Mouse (Mus musculus) spleen, adult 2 months (tissue): ENCODE measurements around the gene D8Ertd738e. TPM values are rescaled to one million over a fixed set of nuclear protein-coding genes. Genes with fewer than 3 reads are reported as not detected.

Experiments used
- DNase-seq, 2 experiments: peaks; one replicate each; pipeline versions ENCODE4 v3.0.0 to v3.0.0-alpha.2; 2012 to 2021; ENCODE audit warnings: low spot score in 2 of 2, low read depth in 1 of 2
- H3K27ac ChIP-seq: fragments of 200-500 bp; 2 replicates; pipeline ENCODE4 v1.5.1; 2012; ENCODE audit warnings: low read length, inconsistent platforms; ENCODE audit not compliant: insufficient read depth
- H3K27me3 ChIP-seq: fragments of 200-500 bp; 2 replicates; pipeline ENCODE4 v1.6.1; 2012; ENCODE audit warnings: mild to moderate bottlenecking, moderate library complexity, low read length, inconsistent platforms; ENCODE audit not compliant: control insufficient read depth, insufficient read depth
- H3K36me3 ChIP-seq: fragments of 200-500 bp; 2 replicates; pipeline ENCODE4 v1.6.1; 2012; ENCODE audit warnings: mild to moderate bottlenecking, low read length, inconsistent platforms; ENCODE audit not compliant: control insufficient read depth, insufficient read depth
- H3K4me1 ChIP-seq: fragments of 200-500 bp; 2 replicates; pipeline ENCODE4 v1.6.1; 2011; ENCODE audit warnings: inconsistent platforms; ENCODE audit not compliant: control insufficient read depth, insufficient read depth, insufficient read length
- H3K4me3 ChIP-seq: fragments of 200-500 bp; 2 replicates; pipeline ENCODE4 v1.5.1; 2011; ENCODE audit warnings: mild to moderate bottlenecking, inconsistent platforms; ENCODE audit not compliant: insufficient read depth, insufficient read length; ENCODE audit errors: extremely low read depth
- CTCF ChIP-seq: fragments of 200-500 bp; IDR thresholded peaks from 2 replicates; pipeline ENCODE4 v1.5.1; 2011; ENCODE audit warnings: mild to moderate bottlenecking, inconsistent platforms; ENCODE audit not compliant: insufficient read depth, insufficient read length, insufficient replicate concordance; ENCODE audit errors: extremely low read depth
- POLR2A ChIP-seq: fragments of 200-500 bp; IDR thresholded peaks from 2 replicates; pipeline ENCODE4 v1.6.1; 2011; ENCODE audit warnings: low read depth, low read length, inconsistent platforms
- WGBS: fragments of 180-500 bp; shearing (Covaris S2); methylation state at CpG from one replicate; pipeline ENCODE4 v1.1.7; 2018; 5-methylcytosine and 5-hydroxymethylcytosine counted together
- polyA plus RNA-seq: library from polyadenylated mRNA; depleted of rRNA; stranded (reverse); fragments of >200 nt; gene quantifications from 2 replicates; pipeline ENCODE4 v1.2.3, GENCODE M21; 2012

Gene D8Ertd738e
- polyA plus RNA-seq, 1 experiment: 68.3 TPM

DNA sequence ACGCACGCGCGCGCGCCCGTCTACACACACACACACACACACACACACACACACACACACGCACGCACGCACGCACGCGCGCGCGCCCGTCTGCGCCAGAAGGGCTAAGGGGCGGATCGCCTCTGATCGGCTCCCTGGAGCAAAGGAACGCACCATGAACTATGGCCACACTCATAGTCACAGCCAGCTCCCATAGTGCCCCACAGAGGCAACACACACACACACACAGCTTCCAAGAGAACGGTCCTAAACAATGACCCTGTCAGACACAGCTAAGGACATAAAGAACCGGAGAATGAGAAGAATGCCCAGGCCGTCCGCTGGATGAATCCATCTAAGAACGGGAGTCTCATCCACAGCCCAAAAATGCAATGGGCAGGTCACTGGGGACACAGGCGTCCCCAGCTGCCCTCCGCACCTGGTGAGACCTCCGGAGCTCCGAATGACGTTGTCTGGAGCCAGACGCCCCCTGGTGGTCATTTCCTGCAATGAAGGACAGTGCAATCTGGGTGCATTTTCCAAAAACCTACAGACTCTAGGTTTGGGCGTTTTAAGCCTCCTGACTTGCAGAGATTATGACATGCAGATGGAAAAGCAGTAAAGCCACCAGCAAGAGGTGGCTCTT, 39.2 kb downstream of the D8Ertd738e start:
- H3K27me3 ChIP-seq: no peaks in the 10 kb centered on the region
- no peak overlapping the region for H3K27ac ChIP-seq
- TF ChIP-seq CTCF: peak; percentile 84; the same call in 1 of the 2 replicates
- no peak for TF ChIP-seq POLR2A
- DNase-seq: peak in 1 of 2 experiments; percentile 80
- WGBS: 54% methylated on average over 31 of the region's 34 CpGs
- peaks cover 20% of the 10 kb centered on the region; the same call in 1 of the 2 replicates for H3K4me1 ChIP-seq
- H3K36me3 ChIP-seq: peaks cover 12% of the 10 kb centered on the region
- H3K4me3 ChIP-seq: no peak overlapping the region

DNA sequence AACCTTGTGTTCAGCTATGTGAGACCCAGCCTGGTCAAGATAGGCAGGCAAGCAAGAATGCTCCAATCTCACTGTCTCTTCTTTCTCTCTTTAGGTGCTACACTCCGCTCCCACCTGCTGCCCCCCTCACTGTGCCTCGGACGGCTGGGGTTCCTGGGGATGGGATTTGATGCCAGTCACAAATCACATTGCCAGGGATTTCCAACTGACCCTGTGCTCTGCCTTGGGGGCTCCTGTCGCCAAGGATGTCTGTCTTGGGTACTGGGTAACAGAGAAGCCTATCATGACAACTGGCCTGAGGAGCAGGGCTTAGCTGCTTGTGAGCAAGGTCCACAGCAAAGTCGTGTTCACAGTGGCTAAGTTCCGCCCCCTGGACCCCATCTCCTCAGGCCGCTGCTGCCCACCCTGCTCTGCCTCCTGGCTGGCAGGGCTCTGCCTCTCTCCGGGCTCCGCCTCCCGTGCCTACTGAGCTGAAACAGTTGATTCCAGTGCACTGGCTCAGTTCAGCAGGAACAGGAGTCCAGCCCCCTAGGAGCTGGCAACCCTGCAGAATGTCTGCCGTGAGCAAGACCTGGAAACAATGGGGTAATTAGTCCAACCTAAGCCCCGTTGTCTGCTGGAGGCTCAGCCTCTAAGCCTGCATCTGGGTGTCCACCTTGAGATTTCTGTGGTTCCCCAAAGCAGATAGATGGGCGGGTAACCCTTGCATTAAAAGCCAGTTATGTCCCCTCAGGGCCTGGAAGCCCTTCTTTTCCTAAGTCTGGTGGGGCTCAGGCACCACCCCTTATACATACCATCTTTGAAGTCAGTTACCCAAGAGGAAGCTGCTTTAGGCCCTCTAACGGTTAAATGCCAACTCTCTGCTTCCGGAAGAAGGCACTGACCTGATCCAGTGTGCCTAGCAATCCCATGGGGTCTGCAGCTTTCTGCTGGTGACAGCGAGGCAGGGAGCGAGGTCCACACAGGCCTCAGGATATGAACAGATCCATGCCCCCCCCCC, 40.8 kb downstream of the D8Ertd738e start:
- Histone ChIP-seq H3K4me3 (no peak overlapping the region), H3K27me3 (no peaks in the 10 kb centered on the region), H3K27ac (peak overlapping the region; percentile 56), H3K36me3 (peaks cover 12% of the 10 kb centered on the region), H3K4me1 (peaks cover 26% of the 10 kb centered on the region; the same call in 1 of the 2 replicates)
- TF ChIP-seq CTCF (no peak), POLR2A (no peak)
- WGBS: 28% methylated on average over 17 of the region's 17 CpGs
- no peak for DNase-seq

DNA sequence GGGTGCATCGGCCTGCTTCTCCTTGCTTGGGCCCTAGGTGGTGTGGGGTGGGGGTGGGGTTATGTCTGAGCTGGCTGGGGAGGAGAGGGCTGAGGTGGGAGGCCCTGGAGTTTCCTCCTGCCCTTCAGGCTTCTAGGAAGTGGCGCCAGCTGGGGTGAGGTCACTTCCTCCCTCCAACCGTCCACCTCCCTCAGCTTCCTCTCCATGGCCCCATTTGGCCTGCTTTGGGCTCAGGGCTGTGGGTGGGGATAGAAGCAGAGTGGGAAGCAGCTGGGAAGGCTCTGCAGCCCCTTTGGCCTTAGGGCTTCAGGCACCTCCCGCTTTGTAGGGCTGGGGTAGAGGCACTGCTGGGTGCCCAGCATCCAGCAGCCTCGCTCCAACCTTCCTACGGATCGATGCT, 41.7 kb downstream of the D8Ertd738e start:
- WGBS: 13% methylated on average over 7 of the region's 7 CpGs
- Histone ChIP-seq H3K4me3 (no peak overlapping the region), H3K27ac (peak overlapping the region; percentile 56), H3K36me3 (peaks cover 11% of the 10 kb centered on the region), H3K4me1 (peaks cover 34% of the 10 kb centered on the region), H3K27me3 (no peaks in the 10 kb centered on the region)
- TF ChIP-seq POLR2A (no peak), CTCF (no peak)
- no peak for DNase-seq

DNA sequence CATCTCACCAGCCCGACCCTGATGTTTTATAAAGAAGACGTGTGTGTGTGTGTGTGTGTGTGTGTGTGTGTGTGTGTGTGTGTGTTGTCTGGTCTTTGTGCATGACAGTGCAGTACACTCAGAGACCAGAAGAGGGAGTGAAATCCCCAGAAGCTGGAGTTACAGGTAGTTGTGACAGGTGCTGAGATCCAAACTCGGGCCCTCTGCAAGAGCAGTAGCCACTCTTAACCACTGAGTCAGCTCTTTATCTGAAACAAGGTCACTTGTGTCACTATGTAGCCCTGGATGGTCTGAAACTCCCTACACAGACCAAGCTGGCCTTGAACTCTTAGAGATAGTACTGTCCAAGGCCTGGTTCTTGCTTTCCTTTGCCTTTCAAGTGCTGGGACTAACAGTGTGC, 42.9 kb downstream of the D8Ertd738e start:
- no peak overlapping the region for H3K27ac ChIP-seq
- no peak overlapping the region for H3K4me3 ChIP-seq
- no peak for TF ChIP-seq CTCF
- no peak for TF ChIP-seq POLR2A
- H3K36me3 ChIP-seq: peaks cover 3% of the 10 kb centered on the region
- no peaks in the 10 kb centered on the region for H3K27me3 ChIP-seq
- H3K4me1 ChIP-seq: peaks cover 35% of the 10 kb centered on the region
- WGBS: 89% methylated on average over 3 of the region's 3 CpGs
- no peak for DNase-seq

DNA sequence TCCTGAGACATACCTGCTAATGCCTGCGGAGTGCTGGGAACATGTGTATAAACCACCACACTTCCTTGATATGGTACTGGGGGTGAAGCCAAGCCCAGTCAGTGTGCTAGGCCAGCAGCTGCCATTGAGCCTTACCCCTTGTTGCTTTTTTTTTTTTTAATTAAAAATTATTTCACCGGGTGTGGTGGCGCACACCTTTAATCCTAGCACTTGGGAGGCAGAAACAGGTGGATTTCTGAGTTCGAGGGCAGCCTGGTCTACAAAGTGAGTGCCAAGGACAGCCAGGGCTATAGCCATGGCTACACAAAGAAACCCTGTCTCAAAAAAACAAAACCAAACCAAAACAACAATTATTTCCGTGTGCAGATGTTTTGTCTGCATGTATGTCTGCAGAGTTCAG, 44.4 kb downstream of the D8Ertd738e start:
- H3K4me3 ChIP-seq: no peak overlapping the region
- WGBS: 90% methylated on average over 5 of the region's 5 CpGs
- H3K27ac ChIP-seq: no peak overlapping the region

DNA sequence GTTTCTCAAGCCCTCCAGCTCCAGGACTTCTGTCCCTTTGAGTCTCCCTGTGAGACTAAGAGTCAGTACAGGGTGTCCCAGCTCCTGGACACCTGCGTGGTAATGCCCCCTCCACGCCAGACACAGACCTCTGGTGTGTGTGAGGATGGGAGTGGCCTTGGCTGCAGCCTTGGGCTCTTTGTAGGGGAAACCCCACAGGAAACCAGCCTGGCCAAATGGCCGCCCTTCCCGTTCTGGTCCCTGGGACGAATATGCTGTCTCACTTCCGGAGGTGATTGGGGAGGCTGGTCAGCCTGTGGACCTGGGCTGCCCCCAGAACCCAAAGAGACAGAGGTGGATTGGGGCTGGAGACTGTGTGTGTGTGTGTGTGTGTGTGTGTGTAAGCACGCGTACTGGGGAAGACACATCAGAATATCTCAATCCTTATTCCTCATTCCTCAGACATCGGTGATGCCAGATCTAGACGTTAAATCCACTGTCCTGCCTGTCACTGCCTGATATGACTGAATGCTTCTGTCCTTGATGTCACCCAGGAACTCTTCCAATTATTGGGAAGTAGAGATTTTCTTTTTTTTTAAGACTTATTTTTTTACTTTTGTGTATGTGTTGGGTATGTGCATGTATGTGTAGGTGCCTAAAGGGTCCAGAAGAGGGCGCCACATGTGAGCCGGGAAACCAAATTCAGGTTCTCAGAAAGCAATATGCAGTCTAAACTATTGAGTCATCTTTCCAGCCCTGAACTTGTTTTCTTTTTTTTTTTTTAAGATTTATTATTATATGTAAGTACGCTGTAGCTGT, 45.3 kb downstream of the D8Ertd738e start:
- no peaks in the 10 kb centered on the region for H3K36me3 ChIP-seq
- 27% methylated on average over 13 of the region's 13 CpGs for WGBS
- peaks cover 44% of the 10 kb centered on the region for H3K4me1 ChIP-seq
- H3K27me3 ChIP-seq: no peaks in the 10 kb centered on the region
- H3K4me3 ChIP-seq: peak overlapping the region; percentile 52; the same call in 1 of the 2 replicates
- TF ChIP-seq POLR2A (no peak), CTCF (0 out of 2 replicates have a peak, but pooled peaks have one; percentile 3)
- peak overlapping the region; percentile 90 for H3K27ac ChIP-seq
- peak in 1 of 2 experiments; percentile 41 for DNase-seq

More for the DNA sequence above, 44.4 kb downstream of the D8Ertd738e start:
- H3K36me3 ChIP-seq: no peaks in the 10 kb centered on the region
- peaks cover 44% of the 10 kb centered on the region for H3K4me1 ChIP-seq
- DNase-seq: no peak
- H3K27me3 ChIP-seq: no peaks in the 10 kb centered on the region
- TF ChIP-seq CTCF (no peak), POLR2A (no peak)
